Mouse (Mus musculus): ENCODE results near the gene Zbtb12. TPM values are rescaled to one million over a fixed set of nuclear protein-coding genes. Genes with fewer than 3 reads are reported as not detected.
"Not testable (repeated sequence)": the region's sequence is repeated elsewhere in the genome, so short reads cannot be mapped to it uniquely, and the experiment has no call there.

Zbtb12 gene
- polyA plus RNA-seq, 1 experiment from 2014 or later, result 0.54 TPM

DNA sequence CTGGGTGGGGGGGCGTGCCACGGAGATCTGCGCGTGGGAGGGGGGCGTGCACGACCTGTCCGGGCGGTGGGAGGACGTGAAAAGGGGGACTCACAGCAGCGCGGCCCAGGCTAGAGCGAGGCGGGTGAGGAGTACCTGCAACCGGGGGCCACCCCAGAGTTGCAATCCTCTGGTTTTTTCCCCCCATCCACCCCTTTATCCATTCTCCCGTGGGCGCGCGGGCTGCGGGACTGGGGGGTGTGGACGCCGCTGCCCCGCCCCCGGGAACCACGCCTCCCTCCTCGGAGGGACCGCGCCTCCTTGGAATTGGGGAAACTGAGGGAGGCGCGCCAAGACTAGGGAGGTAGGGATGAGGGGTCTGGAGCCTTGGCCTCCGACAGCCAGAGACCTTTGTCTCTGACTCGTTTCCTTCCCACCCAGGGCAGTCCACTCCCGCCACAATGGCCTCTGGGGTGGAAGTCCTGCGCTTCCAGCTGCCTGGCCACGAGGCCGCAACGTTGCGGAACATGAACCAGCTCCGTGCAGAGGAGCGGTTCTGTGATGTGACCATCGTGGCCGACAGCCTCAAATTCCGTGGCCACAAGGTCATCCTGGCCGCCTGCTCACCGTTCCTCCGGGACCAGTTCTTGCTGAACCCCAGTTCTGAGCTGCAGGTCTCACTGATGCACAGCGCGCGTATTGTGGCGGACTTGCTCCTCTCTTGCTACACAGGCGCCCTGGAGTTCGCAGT, 15.7 kb downstream of the Zbtb12 start:
- H3K9me3 ChIP-seq (replicated peaks), result no peaks in the 10 kb centered on the region
- no peak for DNase-seq
- H3K36me3 ChIP-seq, result peaks cover 10% of the 10 kb centered on the region
- H3K27ac ChIP-seq, result peak overlapping the region; percentile 88
- H3K9ac ChIP-seq, result peak overlapping the region; percentile 86
- 20% methylated on average over 46 of the region's 51 CpGs for WGBS (ENCODE audit: insufficient replicate concordance)
- H3K4me1 ChIP-seq (replicated peaks), result peaks cover 70% of the 10 kb centered on the region
- peak overlapping the region; percentile 98 for H3K4me2 ChIP-seq
- H3K27me3 ChIP-seq, result no peaks in the 10 kb centered on the region
- H3K4me3 ChIP-seq (replicated peaks), result peak overlapping the region; percentile 74
- no peak for ATAC-seq (ENCODE audit: low read depth)

DNA sequence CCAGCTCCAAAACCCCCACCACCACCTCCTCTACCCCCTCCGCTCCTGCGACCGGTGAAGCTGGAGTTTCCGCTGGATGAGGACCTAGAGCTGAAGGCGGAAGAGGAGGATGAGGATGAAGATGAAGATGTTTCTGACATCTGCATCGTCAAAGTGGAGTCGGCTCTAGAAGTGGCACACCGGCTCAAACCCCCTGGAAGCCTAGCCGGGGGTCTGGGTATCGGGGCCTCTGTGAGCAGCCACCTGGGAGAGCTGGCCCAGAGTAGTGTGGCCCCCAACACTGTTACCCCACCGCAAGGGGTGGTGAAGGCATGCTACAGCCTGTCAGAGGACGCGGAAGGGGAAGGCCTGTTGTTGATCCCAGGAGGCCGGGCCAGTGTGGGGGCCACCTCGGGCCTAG, 16.4 kb downstream of the Zbtb12 start:
- H3K4me3 ChIP-seq (replicated peaks), result peak overlapping the region; percentile 74
- peak overlapping the region; percentile 86; the same call in 1 of the 2 replicates for H3K9ac ChIP-seq
- no peaks in the 10 kb centered on the region for H3K27me3 ChIP-seq
- DNase-seq, result no peak
- ATAC-seq (ENCODE audit: low read depth), result no peak
- peaks cover 10% of the 10 kb centered on the region for H3K36me3 ChIP-seq
- no peaks in the 10 kb centered on the region for H3K9me3 ChIP-seq (replicated peaks)
- peak overlapping the region; percentile 98 for H3K4me2 ChIP-seq
- H3K27ac ChIP-seq, result peak overlapping the region; percentile 88
- peaks cover 77% of the 10 kb centered on the region for H3K4me1 ChIP-seq (replicated peaks)
- 92% methylated on average over 15 of the region's 15 CpGs for WGBS (ENCODE audit: insufficient replicate concordance)

- no peak overlapping the region for H3K9ac ChIP-seq
- peak overlapping the region; percentile 98 for H3K4me2 ChIP-seq
- no peak for DNase-seq
- H3K4me3 ChIP-seq (replicated peaks), result no peak overlapping the region
- H3K4me1 ChIP-seq (replicated peaks), result peaks cover 81% of the 10 kb centered on the region
- no peak overlapping the region for H3K27ac ChIP-seq
- ATAC-seq (ENCODE audit: low read depth), result no peak
- no peaks in the 10 kb centered on the region for H3K9me3 ChIP-seq (replicated peaks)
- no peaks in the 10 kb centered on the region for H3K27me3 ChIP-seq
- 70% methylated on average over 17 of the region's 17 CpGs for WGBS (ENCODE audit: insufficient replicate concordance)
- H3K36me3 ChIP-seq, result peaks cover 17% of the 10 kb centered on the region
Measured at GRCm38 (mm10) chr17:34896366-34896765, 17.1 kb downstream of the Zbtb12 start.

DNA sequence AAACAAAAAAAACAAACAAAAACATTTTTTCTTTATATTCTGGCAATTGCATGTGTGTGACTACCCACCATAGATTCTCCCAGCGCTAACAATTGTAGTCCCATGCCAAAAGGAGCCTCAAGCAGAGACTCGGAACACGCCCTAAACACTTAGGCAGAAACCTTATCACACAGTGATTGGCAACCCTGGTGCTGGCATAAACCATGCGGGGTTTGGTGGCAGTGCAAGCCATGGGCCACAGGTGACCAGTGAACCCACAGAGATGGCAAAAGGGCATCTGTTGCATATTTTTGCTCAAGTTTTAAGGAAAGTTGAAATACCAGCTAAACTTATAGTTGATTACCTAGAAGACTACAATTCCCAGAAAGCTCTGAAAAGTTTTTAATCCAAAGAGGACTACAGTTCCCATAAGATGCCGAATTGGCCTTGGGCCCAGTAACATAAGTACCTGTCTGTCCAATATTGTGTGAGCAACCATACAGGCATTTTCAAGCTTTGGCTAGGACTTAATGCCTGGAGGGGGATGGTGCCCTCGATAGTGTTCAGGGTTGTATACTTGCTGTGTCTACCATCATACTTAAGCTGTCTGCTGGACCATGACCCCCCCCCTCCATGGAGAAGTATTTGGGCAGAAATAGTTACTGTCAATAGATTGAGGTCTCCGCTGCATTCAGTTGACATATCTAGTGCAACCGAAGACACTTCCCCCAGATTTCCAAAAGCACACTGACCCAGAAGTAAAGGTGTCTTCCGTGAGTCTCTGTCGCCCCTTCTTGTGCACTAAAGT, 18.3 kb downstream of the Zbtb12 start:
- peak overlapping the region; percentile 98 for H3K4me2 ChIP-seq
- DNase-seq (peak; percentile 36), ATAC-seq (ENCODE audit: low read depth) (no peak)
- peak overlapping the region; percentile 81 for H3K4me3 ChIP-seq (replicated peaks)
- WGBS (ENCODE audit: insufficient replicate concordance), result 8% methylated on average over 10 of the region's 10 CpGs
- no peaks in the 10 kb centered on the region for H3K9me3 ChIP-seq (replicated peaks)
- H3K36me3 ChIP-seq, result peaks cover 22% of the 10 kb centered on the region
- H3K27ac ChIP-seq, result peak overlapping the region; percentile 94
- H3K4me1 ChIP-seq (replicated peaks), result peaks cover 81% of the 10 kb centered on the region
- no peaks in the 10 kb centered on the region for H3K27me3 ChIP-seq
- peak overlapping the region; percentile 93 for H3K9ac ChIP-seq

DNA sequence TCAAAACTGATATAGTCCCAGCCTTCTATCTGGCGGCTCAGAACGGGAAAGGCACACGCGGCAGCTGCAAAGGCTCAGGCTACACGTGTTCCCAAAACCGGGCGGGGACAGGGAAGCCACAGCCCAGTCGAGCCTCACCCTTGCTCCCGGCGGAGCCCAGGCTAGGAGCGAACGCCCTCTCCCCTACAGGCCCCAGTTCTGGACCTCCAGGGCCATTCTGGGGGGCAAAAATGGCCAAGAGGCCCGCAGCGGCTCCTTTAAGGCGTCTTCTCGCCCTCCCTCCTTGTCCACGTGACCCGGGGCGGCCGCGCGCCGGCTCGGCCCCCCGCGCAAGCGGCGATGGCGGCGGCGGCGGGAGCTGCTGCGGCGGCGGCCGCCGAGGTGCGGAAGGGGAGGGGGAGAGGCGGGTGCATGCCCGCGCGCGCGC, 18.9 kb downstream of the Zbtb12 start, which contains the start of the genes C2 and Ehmt2:
C2 (minus strand) TSS at position 106 of the 427 bp plus-strand sequence.
Ehmt2 (plus strand) TSS at position 310 of the 427 bp plus-strand sequence.
- Histone ChIP-seq H3K4me1 (replicated peaks) (peaks cover 82% of the 10 kb centered on the region), H3K4me2 (peak within 1 kb of the TSS; percentile 98), H3K4me3 (replicated peaks) (peak within 1 kb of the TSS; percentile 81), H3K36me3 (peaks cover 28% of the 10 kb centered on the region), H3K9ac (peak within 1 kb of the TSS; percentile 93), H3K27ac (peak within 1 kb of the TSS; percentile 94), H3K27me3 (no peaks in the 10 kb centered on the region), H3K9me3 (replicated peaks) (no peaks in the 10 kb centered on the region)
- WGBS (ENCODE audit: insufficient replicate concordance), result under 1% methylated on average over 20 of the region's 44 CpGs
- DNase-seq, result peak; percentile 67
- ATAC-seq (ENCODE audit: low read depth), result peak; percentile 53

- no peaks in the 10 kb centered on the region for H3K9me3 ChIP-seq (replicated peaks)
- no peak for ATAC-seq (ENCODE audit: low read depth)
- peak overlapping the region; percentile 81 for H3K4me3 ChIP-seq (replicated peaks)
- H3K4me2 ChIP-seq, result peak overlapping the region; percentile 98
- H3K27me3 ChIP-seq, result no peaks in the 10 kb centered on the region
- no peak for DNase-seq
- 0% methylated on average over 30 of the region's 47 CpGs for WGBS (ENCODE audit: insufficient replicate concordance)
- H3K36me3 ChIP-seq, result peaks cover 33% of the 10 kb centered on the region
- H3K9ac ChIP-seq, result peak overlapping the region; percentile 93
- peaks cover 82% of the 10 kb centered on the region for H3K4me1 ChIP-seq (replicated peaks)
- H3K27ac ChIP-seq, result peak overlapping the region; percentile 94
Measured at GRCm38 (mm10) chr17:34898706-34899052, 19.4 kb downstream of the Zbtb12 start.

- peaks cover 38% of the 10 kb centered on the region for H3K36me3 ChIP-seq
- peak; percentile 8; the same call in 1 of the 2 replicates for ATAC-seq (ENCODE audit: low read depth)
- no peaks in the 10 kb centered on the region for H3K9me3 ChIP-seq (replicated peaks)
- H3K27ac ChIP-seq, result peak overlapping the region; percentile 94
- H3K4me3 ChIP-seq (replicated peaks), result peak overlapping the region; percentile 81
- peaks cover 78% of the 10 kb centered on the region for H3K4me1 ChIP-seq (replicated peaks)
- no peaks in the 10 kb centered on the region for H3K27me3 ChIP-seq
- WGBS (ENCODE audit: insufficient replicate concordance), result under 1% methylated on average over 38 of the region's 45 CpGs
- peak overlapping the region; percentile 93 for H3K9ac ChIP-seq
- peak overlapping the region; percentile 98 for H3K4me2 ChIP-seq
- peak; percentile 28 for DNase-seq
Measured at GRCm38 (mm10) chr17:34899053-34899889, 20.0 kb downstream of the Zbtb12 start.

GRCm38 (mm10) chr17:34899890-34900243, 20.6 kb downstream of the Zbtb12 start:
- Histone ChIP-seq H3K27me3 (no peaks in the 10 kb centered on the region), H3K36me3 (peaks cover 44% of the 10 kb centered on the region), H3K4me3 (replicated peaks) (peak overlapping the region; percentile 81), H3K27ac (peak overlapping the region; percentile 94), H3K9ac (peak overlapping the region; percentile 93), H3K4me2 (peak overlapping the region; percentile 98), H3K4me1 (replicated peaks) (peaks cover 72% of the 10 kb centered on the region), H3K9me3 (replicated peaks) (no peaks in the 10 kb centered on the region)
- WGBS (ENCODE audit: insufficient replicate concordance), result 1% methylated on average over 5 of the region's 5 CpGs
- no peak for DNase-seq
- no peak for ATAC-seq (ENCODE audit: low read depth)

- Histone ChIP-seq H3K36me3 (peaks cover 51% of the 10 kb centered on the region), H3K4me1 (replicated peaks) (peaks cover 62% of the 10 kb centered on the region)
- H3K4me3 ChIP-seq (replicated peaks), result not testable (repeated sequence)
Measured at GRCm38 (mm10) chr17:34900826-34901225, 21.5 kb downstream of the Zbtb12 start.

DNA sequence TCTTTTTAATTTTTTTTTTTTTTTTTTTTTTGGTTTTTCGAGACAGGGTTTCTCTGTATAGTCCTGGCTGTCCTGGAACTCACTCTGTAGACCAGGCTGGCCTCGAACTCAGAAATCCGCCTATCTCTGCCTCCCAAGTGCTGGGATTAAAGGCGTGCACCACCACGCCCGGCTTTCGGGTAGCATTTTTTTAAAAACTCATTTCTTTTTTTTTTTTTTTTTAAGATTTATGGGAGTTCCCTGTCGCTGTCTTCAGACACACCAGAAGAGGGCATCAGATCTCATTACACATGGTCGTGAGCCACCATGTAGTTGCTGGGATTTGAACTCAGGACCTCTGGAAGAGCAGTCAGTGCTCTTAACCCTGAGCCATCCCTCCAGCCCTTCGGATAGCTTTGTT, 22.7 kb downstream of the Zbtb12 start:
- 69% methylated on average over 9 of the region's 10 CpGs for WGBS (ENCODE audit: insufficient replicate concordance)
- peaks cover 54% of the 10 kb centered on the region for H3K36me3 ChIP-seq
- ATAC-seq (ENCODE audit: low read depth), result not testable (repeated sequence)

More at GRCm38 (mm10) chr17:34900826-34901225, 21.5 kb downstream of the Zbtb12 start:
- not testable (repeated sequence) for H3K27ac ChIP-seq; H3K9me3 ChIP-seq (replicated peaks); H3K27me3 ChIP-seq; DNase-seq; H3K4me2 ChIP-seq; ATAC-seq (ENCODE audit: low read depth)
- H3K9ac ChIP-seq, result peak overlapping the region; percentile 93; the same call in 1 of the 2 replicates

GRCm38 (mm10) chr17:34902895-34903294, 23.6 kb downstream of the Zbtb12 start:
- DNase-seq, result no peak
- Histone ChIP-seq H3K9ac (no peak overlapping the region), H3K4me2 (no peak overlapping the region), H3K4me1 (replicated peaks) (peaks cover 42% of the 10 kb centered on the region), H3K36me3 (peaks cover 64% of the 10 kb centered on the region), H3K9me3 (replicated peaks) (no peaks in the 10 kb centered on the region), H3K27ac (no peak overlapping the region), H3K27me3 (no peaks in the 10 kb centered on the region), H3K4me3 (replicated peaks) (no peak overlapping the region)
- 83% methylated on average over 9 of the region's 9 CpGs for WGBS (ENCODE audit: insufficient replicate concordance)
- ATAC-seq (ENCODE audit: low read depth), result no peak

More for the DNA sequence above, 22.7 kb downstream of the Zbtb12 start:
- peaks cover 51% of the 10 kb centered on the region for H3K4me1 ChIP-seq (replicated peaks)
- H3K27me3 ChIP-seq; H3K27ac ChIP-seq; DNase-seq; H3K9ac ChIP-seq; H3K9me3 ChIP-seq (replicated peaks); H3K4me3 ChIP-seq (replicated peaks); H3K4me2 ChIP-seq: not testable (repeated sequence)

Data from liver, embryonic 13.5 days (tissue).